Mouse (Mus musculus) gastrocnemius, adult 8-10 months (tissue): ENCODE results near the gene 1700013F07Rik. TPM values are rescaled to one million over a fixed set of nuclear protein-coding genes. Genes with fewer than 3 reads are reported as not detected.
"Not testable (repeated sequence)": the region's sequence is repeated elsewhere in the genome, so short reads cannot be mapped to it uniquely, and the experiment has no call there.

Experiments used
- DNase-seq, 2 experiments: peaks; one replicate each; pipeline ENCODE4 v3.0.0; 2022; ENCODE audit warnings: low spot score in 2 of 2
- total RNA-seq, 4 experiments: library from RNA; stranded (reverse); gene quantifications; 2 replicates each; pipeline ENCODE4 v1.2.4; 2022

Gene 1700013F07Rik
- total RNA-seq, 4 experiments from 2014 or later = not detected

GRCm38 (mm10) chr3:108542299-108542698 lies 8.3 kb downstream of the 1700013F07Rik start:
- no peak for DNase-seq

DNA sequence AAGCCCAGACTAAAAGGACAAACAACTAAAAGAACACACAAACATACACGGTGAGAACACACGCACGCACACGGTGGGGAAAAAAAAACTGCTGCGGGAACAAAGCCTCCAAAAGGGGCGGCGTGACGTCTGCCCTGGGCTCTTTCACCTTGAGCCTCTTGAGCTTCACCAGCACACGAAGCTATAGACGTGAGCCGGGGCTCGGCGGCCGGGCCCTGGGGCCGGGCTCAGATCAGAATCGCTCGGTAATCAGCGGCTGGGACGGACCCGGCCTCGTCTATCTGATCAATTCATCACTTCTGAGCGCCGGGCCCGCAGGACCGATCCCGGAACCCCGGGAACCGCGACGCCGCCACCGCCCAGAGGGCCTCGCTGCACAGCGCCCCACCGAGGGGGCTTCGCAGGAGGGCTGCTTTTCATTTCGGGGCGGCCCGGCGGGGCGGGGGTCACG lies 20.2 kb downstream of the 1700013F07Rik start:
- no peak for DNase-seq

DNA sequence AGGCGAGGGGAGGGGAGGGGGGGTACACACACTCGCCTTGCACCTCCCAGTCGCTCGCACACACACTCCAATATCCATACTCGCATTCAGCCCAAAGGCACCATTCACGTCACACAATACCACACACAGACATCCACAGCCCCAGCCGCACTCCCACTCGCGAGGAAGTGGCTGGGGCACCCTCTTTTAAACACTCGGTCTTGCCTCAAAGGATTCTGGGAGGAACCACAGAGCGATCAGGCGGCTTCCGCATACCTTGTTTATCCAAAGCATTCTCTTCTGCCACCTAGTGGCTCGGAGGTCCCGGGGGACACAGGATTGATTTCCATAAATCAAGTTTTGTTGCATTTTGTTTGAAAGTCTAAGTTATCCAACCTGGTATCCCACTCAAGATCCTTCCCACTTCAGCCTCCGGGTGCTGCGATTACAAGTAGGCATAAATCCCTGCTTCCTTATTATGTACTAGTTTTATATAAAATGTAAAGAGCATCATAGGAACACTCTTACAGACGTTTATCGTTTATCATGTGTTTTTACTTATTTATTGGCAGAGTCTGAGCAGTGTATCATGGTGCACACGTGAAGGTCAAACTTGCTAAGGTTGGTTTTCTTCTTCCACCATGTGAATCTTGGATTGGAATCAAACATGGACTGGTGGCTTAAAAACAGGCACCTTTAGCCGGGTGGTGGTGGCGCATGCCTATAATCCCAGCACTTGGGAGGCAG lies 20.8 kb downstream of the 1700013F07Rik start:
- peak; percentile 88 to 90 for DNase-seq

DNA sequence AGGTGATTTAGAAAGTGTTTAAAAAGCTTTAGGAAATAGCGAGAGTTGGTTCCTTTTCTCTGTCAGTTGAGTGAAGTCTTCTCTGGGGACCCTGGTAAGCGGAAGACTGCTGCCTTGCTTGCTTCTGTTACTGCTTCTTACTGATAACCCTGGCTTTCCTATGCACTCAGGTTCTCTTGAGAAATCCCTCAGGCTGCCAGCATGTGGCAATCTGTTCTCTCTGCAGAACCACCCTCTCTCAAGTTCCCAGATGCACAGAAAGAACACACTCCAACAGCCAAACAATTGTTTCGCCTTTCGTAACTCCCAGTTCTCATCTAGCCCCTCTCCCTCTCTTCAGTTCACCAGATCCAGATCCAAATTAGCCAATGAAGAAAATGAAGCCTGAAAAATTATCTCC lies 23.9 kb downstream of the 1700013F07Rik start:
- no peak for DNase-seq

DNA sequence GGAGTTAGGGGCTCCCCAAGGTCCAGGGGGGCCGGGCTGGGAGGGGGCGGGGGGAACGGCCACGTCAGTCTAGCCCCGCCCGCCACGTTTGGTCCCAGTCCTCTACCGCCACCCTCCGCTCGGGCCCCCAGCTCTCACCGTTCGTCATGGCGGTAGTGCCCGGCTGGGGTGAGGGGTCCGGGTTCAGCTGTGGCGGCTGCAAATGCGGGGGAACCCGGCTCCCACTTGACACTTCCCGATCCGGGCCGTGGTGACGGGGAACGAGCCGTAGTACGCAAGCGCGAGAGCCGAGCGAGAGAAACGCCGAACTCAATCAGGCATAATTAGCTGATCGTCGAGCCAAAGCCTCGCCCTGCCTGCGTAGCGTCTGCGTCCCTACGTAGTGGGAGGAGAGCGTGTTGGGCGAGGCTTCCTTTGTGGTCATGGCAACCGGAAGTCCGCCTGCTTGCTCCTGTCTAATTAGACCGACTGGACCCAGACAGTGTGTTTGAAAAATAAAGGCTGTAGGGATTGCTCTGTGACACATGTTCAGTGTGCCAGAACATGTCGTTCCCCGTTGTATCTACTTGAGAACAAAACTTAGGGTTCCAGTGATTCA lies 28.3 kb downstream of the 1700013F07Rik start, which contains the start of gene Tmem167b:
Gene Tmem167b (minus strand): TSS at position 334 of the 598 bp plus-strand sequence.
- peak; percentile 94 to 95 for DNase-seq

- DNase-seq = no peak
Measured at GRCm38 (mm10) chr3:108562777-108563271, 28.9 kb downstream of the 1700013F07Rik start.

DNA sequence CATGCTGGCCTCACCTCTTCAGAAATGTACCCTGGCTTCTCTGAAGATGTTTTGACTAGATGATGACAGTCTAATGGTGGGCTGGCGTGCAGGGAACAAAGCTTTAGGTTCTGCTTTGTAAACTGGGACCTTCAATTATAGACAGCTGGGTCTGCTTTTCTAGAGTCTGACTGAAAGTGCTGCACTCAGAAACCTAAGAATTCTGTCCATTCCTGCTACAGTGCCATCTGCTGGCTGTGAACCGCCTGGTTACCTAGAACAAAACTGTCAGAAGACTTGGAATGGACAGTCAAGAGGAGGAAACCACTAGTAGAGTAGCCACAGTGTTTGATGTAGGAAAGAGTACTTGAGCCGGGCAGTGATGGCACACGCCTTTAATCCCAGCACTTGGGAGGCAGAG lies 29.4 kb downstream of the 1700013F07Rik start:
- peak; percentile 57 to 63 for DNase-seq

GRCm38 (mm10) chr3:108567990-108568877 lies 34.3 kb downstream of the 1700013F07Rik start:
- no peak for DNase-seq

- DNase-seq = not testable (repeated sequence)
Measured at GRCm38 (mm10) chr3:108569636-108570035, 35.7 kb downstream of the 1700013F07Rik start.

- no peak for DNase-seq
Measured at GRCm38 (mm10) chr3:108570813-108571212, 36.9 kb downstream of the 1700013F07Rik start.

DNA sequence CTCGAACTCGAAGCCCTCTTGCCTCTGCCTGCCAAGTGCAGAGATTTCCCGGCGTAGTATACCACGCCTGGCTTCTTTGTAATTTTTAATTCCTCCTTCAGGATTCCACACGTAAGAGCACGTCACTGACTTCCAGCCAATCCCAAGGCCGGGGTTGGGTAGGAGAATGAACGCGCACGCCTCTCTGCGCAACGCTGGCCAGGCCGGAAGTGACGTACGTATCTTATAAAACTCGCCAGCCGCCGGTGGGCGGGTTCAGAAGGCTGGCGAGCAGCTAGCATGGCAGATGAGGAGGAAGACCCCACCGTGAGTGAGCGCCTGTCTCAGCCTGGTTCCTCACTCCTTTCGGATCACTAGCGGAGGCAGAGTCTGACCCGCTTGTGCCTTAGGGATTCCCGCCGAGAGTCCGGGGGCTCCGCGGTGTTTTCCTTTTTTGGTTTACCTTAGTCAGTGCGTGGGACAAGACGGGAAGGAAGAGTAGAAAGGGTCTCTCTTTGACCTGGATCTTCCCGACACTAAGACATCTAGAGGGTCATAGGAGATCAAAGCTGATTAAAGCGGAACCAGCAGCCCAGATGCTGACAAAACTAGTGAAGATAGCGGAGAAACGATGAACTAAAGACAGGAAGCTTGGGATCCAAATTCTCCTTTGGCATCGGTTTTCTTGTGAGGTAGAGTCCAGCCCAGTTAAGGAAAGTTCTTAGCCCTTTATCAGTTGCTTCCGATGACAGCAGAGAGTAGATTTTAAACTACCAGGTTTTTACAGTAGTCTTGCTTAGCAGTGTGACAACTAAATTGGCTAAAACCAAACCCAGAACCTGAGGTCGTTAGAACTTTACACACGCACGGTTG lies 37.7 kb downstream of the 1700013F07Rik start, which contains the start of gene Taf13:
Gene Taf13 (plus strand): TSS at position 256 of the 852 bp plus-strand sequence.
- peak; percentile 95 for DNase-seq

DNA sequence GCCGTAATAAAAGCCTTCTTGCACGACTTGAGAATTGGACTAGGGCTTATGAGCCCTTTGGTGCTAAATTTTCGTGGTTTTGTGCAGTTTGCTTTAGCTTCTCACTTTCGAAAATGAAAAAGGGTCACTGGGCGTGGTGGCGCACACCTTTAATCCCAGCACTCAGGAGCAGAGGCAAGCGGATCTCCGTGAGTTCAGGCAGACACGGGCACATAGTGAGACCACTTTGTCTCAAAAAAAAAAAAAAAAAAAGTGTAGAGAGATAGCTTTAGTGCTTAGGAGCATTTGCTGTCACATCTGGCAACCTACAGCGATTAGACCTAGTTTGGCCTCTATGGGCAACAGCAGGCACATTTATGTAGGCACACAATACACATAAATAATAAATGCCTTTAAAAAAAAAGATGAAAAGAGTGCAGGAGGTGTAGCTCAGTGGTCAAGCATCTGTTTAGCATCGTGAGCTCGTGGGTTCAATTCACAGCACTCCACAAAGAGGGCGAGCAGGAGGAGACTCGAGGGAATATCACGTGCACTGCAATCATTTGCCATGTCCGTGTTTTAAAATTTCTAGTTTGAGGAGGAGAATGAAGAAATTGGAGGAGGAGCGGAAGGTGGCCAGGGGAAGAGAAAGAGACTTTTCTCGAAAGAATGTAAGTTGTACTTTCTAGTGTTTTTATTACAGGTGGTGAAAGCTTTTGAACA lies 38.5 kb downstream of the 1700013F07Rik start:
- no peak for DNase-seq

- no peak for DNase-seq
Measured at GRCm38 (mm10) chr3:108574018-108574417, 40.1 kb downstream of the 1700013F07Rik start.

- DNase-seq = no peak
Measured at GRCm38 (mm10) chr3:108584580-108584979, 50.6 kb downstream of the 1700013F07Rik start.

GRCm38 (mm10) chr3:108588446-108588845 lies 54.5 kb downstream of the 1700013F07Rik start:
- DNase-seq = no peak

- peak; percentile 92 to 95 for DNase-seq
Measured at GRCm38 (mm10) chr3:108590786-108591529, 57.0 kb downstream of the 1700013F07Rik start, which contains the start of gene Wdr47. Wdr47 (plus strand) TSS chr3:108591279.

GRCm38 (mm10) chr3:108591530-108592522 lies 57.9 kb downstream of the 1700013F07Rik start:
- peak in 1 of 2 experiments; percentile 27 for DNase-seq
